Mouse (Mus musculus) brain, adult 2 months (tissue): ENCODE results near the gene Rhox2e.
"Not testable (repeated sequence)": the region's sequence is repeated elsewhere in the genome, so short reads cannot be mapped to it uniquely, and the experiment has no call there.

Experiments used
- DNase-seq: peaks from one replicate; pipeline ENCODE4 v3.0.0; 2011; ENCODE audit warnings: low read depth, low spot score

The Rhox2e gene

DNA sequence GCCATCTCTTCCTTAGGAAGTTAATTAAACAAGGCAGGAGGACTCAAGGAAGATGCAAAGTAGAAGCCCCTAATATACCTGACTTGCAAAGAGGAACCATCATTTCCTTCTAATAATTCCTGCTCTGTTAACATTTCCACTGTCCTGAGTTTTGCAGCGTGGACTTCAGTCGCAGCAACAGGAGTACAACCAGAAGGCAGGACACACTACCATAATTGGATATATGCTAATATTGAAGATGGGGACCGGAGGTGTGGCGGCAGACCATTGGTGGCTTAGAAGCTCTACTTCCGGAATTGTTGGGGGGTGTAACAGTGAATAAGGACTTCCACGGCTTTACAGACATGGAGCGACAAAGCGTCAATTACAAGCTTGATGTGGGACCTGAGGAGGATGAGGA is at the start of gene Rhox2e:
TSS of gene Rhox2e (plus strand) at position 301 of the 400 bp plus-strand sequence.
- not testable (repeated sequence) for DNase-seq

DNA sequence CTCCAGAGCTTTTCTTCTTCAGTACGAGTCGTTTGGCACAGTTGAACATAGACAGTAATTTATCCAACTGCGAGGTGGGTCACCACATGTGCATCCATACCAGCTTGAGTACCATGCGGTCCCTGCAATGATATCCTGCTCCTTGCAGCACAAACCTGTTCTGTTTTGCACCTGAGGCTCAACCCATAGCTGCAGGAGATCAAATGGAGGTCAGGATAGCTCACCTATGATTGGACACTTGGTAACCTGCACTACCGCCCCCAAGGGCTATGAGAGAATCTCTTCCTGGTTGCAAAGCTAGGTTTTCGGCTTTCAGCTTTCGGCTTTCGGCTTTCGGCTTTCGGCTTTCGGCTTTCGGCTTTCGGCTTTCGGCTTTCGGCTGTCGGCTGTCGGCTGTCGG is 16.2 kb upstream of the Rhox2e start, which contains the start of gene Rhox4d:
TSS of gene Rhox4d (plus strand) at position 301 of the 400 bp plus-strand sequence.
- not testable (repeated sequence) for DNase-seq

DNA sequence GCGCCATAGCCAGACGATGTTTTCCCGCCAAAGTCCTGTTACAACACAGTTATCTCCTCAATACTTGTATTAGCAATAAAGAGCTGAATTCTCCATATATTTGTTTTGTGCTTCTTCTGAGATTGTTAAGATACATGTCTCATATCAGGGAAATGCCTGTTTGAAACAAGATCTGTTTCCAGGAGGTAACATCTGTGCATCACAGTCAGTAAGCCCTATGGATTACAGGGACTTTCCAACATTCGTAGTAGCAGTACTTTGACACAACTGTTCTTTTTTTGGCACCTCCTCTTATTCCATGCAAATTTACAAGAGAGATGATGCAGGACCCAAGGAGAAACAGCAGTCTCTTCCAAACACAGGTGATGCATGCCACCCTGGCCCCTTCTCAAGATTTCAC is 11.5 kb downstream of the Rhox2e start, which contains the start of gene Rhox3e:
TSS of gene Rhox3e (plus strand) at position 301 of the 400 bp plus-strand sequence.
- not testable (repeated sequence) for DNase-seq

DNA sequence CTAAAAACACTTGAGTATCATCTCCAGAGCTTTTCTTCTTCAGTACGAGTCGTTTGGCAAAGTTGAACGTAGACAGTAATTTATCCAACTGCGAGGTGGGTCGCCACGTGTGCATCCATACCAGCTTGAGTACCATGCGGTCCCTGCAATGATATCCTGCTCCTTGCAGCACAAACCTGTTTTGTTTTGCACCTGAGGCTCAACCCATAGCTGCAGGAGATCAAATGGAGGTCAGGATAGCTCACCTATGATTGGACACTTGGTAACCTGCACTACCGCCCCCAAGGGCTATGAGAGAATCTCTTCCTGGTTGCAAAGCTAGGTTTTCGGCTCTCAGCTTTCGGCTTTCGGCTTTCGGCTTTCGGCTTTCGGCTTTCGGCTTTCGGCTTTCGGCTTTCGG is 26.9 kb downstream of the Rhox2e start, which contains the start of gene Rhox4e:
TSS of gene Rhox4e (plus strand) at position 301 of the 400 bp plus-strand sequence.
- DNase-seq, result not testable (repeated sequence)

DNA sequence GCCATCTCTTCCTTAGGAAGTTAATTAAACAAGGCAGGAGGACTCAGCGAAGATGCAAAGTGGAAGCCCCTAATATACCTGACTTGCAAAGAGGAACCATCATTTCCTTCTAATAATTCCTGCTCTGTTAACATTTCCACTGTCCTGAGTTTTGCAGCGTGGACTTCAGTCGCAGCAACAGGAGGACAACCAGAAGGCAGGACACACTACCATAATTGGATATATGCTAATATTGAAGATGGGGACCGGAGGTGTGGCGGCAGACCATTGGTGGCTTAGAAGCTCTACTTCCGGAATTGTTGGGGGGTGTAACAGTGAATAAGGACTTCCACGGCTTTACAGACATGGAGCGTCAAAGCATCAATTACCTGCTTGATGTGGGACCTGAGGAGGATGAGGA is 40.9 kb downstream of the Rhox2e start, which contains the start of gene Rhox2f:
TSS of gene Rhox2f (plus strand) at position 301 of the 400 bp plus-strand sequence.
- not testable (repeated sequence) for DNase-seq

DNA sequence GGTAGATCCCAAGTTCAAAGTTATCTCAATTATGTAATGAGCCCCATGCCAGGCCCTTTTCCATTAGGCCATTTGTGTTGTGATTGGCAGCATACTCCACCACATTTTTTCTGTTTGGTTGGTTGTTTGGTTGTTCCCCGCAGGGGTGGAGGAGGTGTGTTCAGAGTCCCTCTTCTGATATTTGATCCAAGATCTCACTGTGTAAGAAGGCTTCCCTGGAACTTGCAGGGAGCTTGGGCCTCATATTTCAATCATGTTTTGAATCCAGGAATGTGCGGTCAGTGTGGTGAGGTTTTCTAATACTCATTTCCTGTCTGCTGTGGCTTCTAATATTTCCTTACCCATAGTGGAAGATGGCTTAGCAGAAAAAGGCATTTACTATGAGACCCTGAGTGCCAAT is 42.4 kb downstream of the Rhox2e start:
- DNase-seq, result not testable (repeated sequence)

DNA sequence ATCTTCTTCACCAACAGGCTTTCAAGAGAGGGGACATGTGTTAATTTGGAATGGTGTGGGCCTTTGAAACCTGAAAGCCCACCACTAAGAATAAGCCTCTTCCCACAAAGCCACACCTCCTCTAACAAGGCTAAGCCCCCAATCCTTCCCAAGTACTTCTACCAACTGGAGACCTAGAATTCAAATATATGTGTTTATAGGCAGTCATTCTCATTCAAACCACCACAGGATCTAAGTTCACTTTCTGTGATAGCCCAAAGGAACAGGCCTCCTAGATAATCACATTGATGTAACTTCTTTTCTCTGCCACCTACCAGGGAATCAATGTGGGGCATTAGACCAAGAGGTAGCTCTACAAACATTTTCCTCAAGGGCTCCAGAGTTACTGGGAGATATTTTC is 50.4 kb downstream of the Rhox2e start, which contains the start of gene Rhox3f:
TSS of gene Rhox3f (plus strand) at position 301 of the 400 bp plus-strand sequence.
- not testable (repeated sequence) for DNase-seq
